Mouse (Mus musculus): Measurements from ENCODE around the gene Prrc2a.

GRCm38 (mm10) chr17:35163326-35164081 lies 1.2 kb downstream of the Prrc2a start:
- TF ChIP-seq CTCF (IDR thresholded peaks at IDR 0.05; ENCODE audit: low read depth) (no peak), EP300 (IDR thresholded peaks at IDR 0.05; ENCODE audit: low read depth) (no peak)

All from liver, embryonic 14.5 days (tissue).